Mouse (Mus musculus): ENCODE data around the gene Dck. TPM values are rescaled to one million over a fixed set of nuclear protein-coding genes. Genes with fewer than 3 reads are reported as not detected.
A peak's percentile ranks its signal among the peaks of the same experiment; 100 is the strongest.

The Dck gene
- polyA plus RNA-seq, 1 experiment from 2014 or later, result 27.6 TPM

DNA sequence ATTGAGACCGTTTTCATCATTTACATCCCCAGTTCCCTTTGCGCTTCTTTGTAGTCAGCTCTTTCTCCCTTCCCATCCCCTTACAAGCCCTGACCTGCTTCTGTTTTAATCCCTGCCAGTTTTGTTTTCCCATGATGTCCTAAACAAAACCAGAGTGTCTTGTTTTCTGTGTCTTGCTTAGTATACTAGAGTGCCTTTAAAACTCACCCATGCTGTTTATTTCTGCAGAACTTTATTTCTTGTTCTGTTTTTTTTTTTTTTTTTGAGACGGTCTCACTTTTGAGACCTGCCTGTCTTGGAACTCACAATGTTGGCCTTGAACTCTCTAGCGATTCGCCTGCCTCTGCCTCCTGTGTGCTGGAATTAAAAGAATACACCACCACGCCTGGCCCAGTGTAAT lies 791 bp downstream of the Dck start:
- Histone ChIP-seq H3K27ac (peak overlapping the region; percentile 64), H3K4me3 (ENCODE audit: inconsistent target) (peak overlapping the region; percentile 71), H3K79me2 (ENCODE audit: inconsistent target) (peaks cover 49% of the 10 kb centered on the region), H3K36me3 (ENCODE audit: inconsistent target) (no peaks in the 10 kb centered on the region)
- WGBS (ENCODE audit: missing documents), result 0% methylated on average over 3 of the region's 6 CpGs

GRCm38 (mm10) chr5:88766121-88766520 lies 1.3 kb downstream of the Dck start:
- peak overlapping the region; percentile 71 for H3K4me3 ChIP-seq (ENCODE audit: inconsistent target)
- no peaks in the 10 kb centered on the region for H3K36me3 ChIP-seq (ENCODE audit: inconsistent target)
- peak overlapping the region; percentile 64 for H3K27ac ChIP-seq
- H3K79me2 ChIP-seq (ENCODE audit: inconsistent target), result peaks cover 54% of the 10 kb centered on the region
- WGBS (ENCODE audit: missing documents), result 19% methylated on average over 6 of the region's 6 CpGs

DNA sequence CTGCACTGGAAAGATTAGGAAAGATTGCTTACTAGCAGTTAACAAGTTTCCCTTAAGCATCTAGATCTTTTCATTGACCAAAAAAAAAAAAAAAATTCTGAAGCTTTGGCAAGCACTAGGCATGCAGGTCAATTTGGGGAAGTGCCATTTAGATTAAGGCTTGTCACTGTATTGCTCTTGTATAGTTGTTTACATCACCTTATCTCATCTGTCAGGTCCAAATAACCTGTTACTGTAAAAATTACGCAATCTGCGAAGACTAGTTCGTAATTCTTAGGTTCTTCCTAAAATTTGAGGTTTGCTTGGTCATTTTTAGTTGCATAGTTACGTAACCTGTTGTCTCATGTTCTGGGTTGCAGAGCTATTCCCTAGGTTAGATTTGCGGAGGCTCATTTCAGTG lies 2.1 kb downstream of the Dck start:
- peak overlapping the region; percentile 64 for H3K27ac ChIP-seq
- peak overlapping the region; percentile 71 for H3K4me3 ChIP-seq (ENCODE audit: inconsistent target)
- H3K79me2 ChIP-seq (ENCODE audit: inconsistent target), result peaks cover 59% of the 10 kb centered on the region
- no peaks in the 10 kb centered on the region for H3K36me3 ChIP-seq (ENCODE audit: inconsistent target)
- 9% methylated on average over 5 of the region's 5 CpGs for WGBS (ENCODE audit: missing documents)

DNA sequence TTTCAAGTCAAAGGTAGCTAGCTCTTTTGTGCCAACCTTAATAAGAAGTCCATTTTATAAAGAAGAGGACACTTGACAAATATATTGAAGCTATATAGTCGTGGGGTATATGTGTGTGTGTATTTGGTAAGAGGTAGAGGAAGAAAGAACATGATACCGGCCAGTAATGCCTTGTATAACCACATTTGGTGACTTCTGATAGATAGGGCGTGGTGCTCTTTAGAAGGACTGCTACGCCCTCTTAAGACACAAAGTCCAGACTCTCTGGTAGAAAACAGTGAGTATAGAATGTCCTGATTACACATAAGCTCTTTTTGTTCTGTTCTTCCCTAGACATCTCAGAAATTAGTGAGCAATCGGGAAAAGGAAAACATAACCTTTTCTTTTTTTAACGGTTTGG lies 3.4 kb downstream of the Dck start:
- Histone ChIP-seq H3K36me3 (ENCODE audit: inconsistent target) (peaks cover 11% of the 10 kb centered on the region), H3K79me2 (ENCODE audit: inconsistent target) (peaks cover 59% of the 10 kb centered on the region), H3K27ac (peak overlapping the region; percentile 64), H3K4me3 (ENCODE audit: inconsistent target) (no peak overlapping the region; the same call in 1 of the 2 replicates)
- WGBS (ENCODE audit: missing documents), result 81% methylated on average over 6 of the region's 6 CpGs

- peaks cover 68% of the 10 kb centered on the region for H3K36me3 ChIP-seq (ENCODE audit: inconsistent target)
- 97% methylated on average over 7 of the region's 7 CpGs for WGBS (ENCODE audit: missing documents)
Measured at GRCm38 (mm10) chr5:88782072-88782765, 17.4 kb downstream of the Dck start.

DNA sequence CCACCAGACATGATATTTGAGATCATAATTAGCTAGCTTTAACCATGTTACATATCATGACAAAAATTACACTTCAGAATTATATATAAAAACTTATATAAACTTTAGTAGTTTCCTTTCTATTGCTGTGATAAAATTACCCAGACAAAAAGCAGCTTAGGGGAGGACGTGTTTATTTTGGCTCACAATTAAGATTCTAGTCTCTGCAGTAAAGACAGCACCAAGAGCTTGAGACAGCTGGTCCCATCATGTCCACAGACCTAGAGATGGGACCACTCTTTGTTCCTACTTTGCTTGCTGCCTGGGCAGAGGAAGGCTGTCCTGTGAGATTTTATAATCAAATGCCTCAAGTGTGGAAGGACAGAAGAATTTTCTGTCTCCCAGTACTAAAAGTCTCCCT lies 20.3 kb downstream of the Dck start:
- peaks cover 48% of the 10 kb centered on the region for H3K36me3 ChIP-seq (ENCODE audit: inconsistent target)
- H3K4me3 ChIP-seq (ENCODE audit: inconsistent target), result no peak overlapping the region
- 100% methylated on average over 1 of the region's 1 CpGs for WGBS (ENCODE audit: missing documents)
- no peak overlapping the region for H3K27ac ChIP-seq
- H3K79me2 ChIP-seq (ENCODE audit: inconsistent target), result no peaks in the 10 kb centered on the region

More at GRCm38 (mm10) chr5:88782072-88782765, 17.4 kb downstream of the Dck start:
- no peaks in the 10 kb centered on the region for H3K79me2 ChIP-seq (ENCODE audit: inconsistent target)
- no peak overlapping the region for H3K4me3 ChIP-seq (ENCODE audit: inconsistent target)
- no peak overlapping the region for H3K27ac ChIP-seq

GRCm38 (mm10) chr5:88790675-88791074 lies 25.9 kb downstream of the Dck start:
- Histone ChIP-seq H3K4me3 (ENCODE audit: inconsistent target) (no peak overlapping the region), H3K79me2 (ENCODE audit: inconsistent target) (no peaks in the 10 kb centered on the region), H3K27ac (no peak overlapping the region), H3K36me3 (ENCODE audit: inconsistent target) (0 out of 2 replicates have a peak, but pooled peaks cover under 1% of the 10 kb centered on the region)
- WGBS (ENCODE audit: missing documents), result 46% methylated on average over 9 of the region's 9 CpGs

DNA sequence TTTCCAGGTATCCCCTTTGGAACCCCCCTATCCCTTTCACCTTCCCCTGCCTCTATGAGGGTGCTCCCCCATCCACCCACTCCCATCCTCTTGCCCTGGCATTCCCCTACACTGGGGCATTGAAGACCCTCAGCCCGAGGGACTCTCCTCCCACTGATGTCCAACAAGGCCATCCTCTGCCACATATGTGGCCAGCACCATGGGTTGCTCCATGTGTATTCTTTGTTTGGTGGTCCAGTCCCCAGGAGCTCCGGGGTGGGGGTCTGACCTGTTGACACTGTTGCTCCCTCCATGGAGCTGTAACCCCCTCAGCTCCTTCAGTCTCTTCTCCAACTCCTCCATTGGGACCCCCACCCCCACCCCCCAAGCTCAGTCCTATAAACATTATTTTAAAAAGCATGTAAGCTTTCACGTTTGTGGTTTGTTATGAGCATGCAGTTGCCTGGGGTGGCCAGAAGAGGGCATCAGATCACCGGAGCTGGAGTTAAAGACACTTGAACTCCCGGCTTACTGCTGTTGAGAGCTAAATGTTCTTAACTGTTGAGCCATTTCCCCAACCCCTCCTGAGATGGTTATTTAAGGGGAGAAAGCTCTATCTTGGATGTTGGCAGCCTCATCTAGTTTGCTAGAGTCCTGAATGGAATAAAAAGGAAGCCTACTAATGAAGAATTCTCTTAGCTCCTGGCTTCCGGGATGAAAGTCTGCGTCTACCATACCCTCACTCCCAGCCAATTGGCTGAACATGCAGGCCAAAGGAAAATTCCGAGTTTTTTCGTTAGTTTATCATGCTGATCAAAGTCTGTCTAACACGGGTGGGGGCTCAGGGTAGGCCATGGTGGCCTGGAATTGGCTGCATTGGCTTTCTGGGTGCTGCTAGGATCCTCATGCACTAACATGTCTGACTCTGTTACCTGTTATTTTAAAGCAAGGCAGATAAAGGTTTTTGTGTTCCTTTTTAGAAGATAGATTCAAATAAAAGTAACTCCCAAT lies 26.8 kb downstream of the Dck start:
- H3K4me3 ChIP-seq (ENCODE audit: inconsistent target), result no peak overlapping the region
- H3K27ac ChIP-seq, result no peak overlapping the region
- WGBS (ENCODE audit: missing documents), result 41% methylated on average over 10 of the region's 10 CpGs
- H3K79me2 ChIP-seq (ENCODE audit: inconsistent target), result no peaks in the 10 kb centered on the region
- no peaks in the 10 kb centered on the region for H3K36me3 ChIP-seq (ENCODE audit: inconsistent target)

DNA sequence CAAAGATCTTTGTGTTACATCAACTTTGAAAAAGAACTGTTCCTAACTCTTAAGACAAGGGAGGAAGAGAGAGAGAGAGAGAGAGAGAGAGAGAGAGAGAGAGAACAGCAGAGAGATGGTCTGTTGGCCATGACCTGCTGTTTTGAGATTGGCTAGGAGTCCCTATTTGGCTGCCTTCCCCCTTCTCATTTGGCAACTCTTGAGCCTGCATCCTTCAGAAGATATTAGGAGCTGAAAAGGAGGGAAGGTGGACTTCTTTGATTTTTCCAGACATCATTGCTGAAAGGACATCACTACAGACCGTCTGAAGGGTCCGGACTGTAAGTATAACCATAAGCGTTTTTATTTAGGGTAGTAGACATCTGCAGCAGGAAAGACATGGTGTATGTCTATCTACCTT lies 28.9 kb downstream of the Dck start:
- H3K27ac ChIP-seq, result no peak overlapping the region
- 94% methylated on average over 3 of the region's 3 CpGs for WGBS (ENCODE audit: missing documents)
- no peaks in the 10 kb centered on the region for H3K36me3 ChIP-seq (ENCODE audit: inconsistent target)
- no peaks in the 10 kb centered on the region for H3K79me2 ChIP-seq (ENCODE audit: inconsistent target)
- no peak overlapping the region for H3K4me3 ChIP-seq (ENCODE audit: inconsistent target)

DNA sequence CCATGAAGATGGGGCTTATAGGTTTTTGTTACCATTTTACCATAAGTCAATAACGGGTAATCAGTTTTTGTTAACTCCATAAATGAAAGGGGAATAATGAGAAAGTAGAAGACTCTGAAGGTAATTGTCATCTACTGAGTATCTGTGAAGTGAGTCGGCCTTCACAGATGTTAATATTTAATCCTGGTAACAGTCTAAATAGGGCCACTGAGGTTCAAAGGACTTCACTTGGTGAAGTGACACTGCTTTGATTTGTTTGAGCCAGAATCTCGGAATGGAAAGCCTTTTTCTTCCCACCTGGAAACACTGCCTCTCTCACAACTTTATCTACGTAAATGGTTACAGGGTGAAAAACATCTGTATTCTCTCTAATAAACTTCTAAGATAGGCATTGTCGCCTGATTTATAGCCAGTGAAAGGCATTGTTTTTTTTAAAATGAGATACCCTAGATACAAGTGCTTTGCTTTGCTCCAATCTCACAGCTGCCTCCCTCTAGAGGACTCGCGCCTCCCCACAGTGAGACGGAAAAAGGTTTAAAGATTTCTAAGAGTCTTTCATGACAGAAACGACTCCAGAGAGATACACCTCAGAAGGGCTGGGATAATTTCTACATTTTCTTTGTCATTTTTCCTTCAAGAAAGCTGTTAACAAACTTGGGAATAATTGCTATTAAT lies 31.3 kb downstream of the Dck start:
- H3K27ac ChIP-seq, result no peak overlapping the region
- WGBS (ENCODE audit: missing documents), result 81% methylated on average over 9 of the region's 9 CpGs
- no peaks in the 10 kb centered on the region for H3K36me3 ChIP-seq (ENCODE audit: inconsistent target)
- H3K79me2 ChIP-seq (ENCODE audit: inconsistent target), result no peaks in the 10 kb centered on the region
- H3K4me3 ChIP-seq (ENCODE audit: inconsistent target), result no peak overlapping the region

- 85% methylated on average over 11 of the region's 11 CpGs for WGBS (ENCODE audit: missing documents)
- Histone ChIP-seq H3K27ac (no peak overlapping the region), H3K79me2 (ENCODE audit: inconsistent target) (no peaks in the 10 kb centered on the region)
Measured at GRCm38 (mm10) chr5:88796588-88796987, 31.8 kb downstream of the Dck start.

DNA sequence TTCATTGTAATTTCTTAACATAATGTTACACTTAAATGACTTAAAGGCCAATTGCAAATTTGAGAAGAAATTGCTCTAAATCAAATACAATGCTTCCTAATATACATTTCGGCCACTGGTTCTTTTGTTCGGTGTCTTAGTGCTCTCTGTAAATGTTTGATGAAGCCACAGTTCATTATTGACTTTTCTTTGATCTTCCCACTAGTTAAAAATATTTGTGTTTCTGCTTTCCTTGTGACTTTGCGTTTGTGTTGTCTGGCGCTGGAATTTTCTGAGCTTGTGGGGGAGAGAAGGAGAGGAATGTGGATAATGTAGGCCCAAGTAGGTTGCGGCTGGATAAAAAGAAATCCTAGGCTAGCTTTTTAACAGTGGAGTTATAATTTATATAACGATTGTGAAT lies 32.3 kb downstream of the Dck start:
- no peak overlapping the region for H3K4me3 ChIP-seq (ENCODE audit: inconsistent target)
- no peaks in the 10 kb centered on the region for H3K36me3 ChIP-seq (ENCODE audit: inconsistent target)
- H3K79me2 ChIP-seq (ENCODE audit: inconsistent target), result no peaks in the 10 kb centered on the region
- H3K27ac ChIP-seq, result no peak overlapping the region
- WGBS (ENCODE audit: missing documents), result 91% methylated on average over 6 of the region's 6 CpGs

More at GRCm38 (mm10) chr5:88796588-88796987, 31.8 kb downstream of the Dck start:
- Histone ChIP-seq H3K4me3 (ENCODE audit: inconsistent target) (no peak overlapping the region), H3K36me3 (ENCODE audit: inconsistent target) (no peaks in the 10 kb centered on the region)

DNA sequence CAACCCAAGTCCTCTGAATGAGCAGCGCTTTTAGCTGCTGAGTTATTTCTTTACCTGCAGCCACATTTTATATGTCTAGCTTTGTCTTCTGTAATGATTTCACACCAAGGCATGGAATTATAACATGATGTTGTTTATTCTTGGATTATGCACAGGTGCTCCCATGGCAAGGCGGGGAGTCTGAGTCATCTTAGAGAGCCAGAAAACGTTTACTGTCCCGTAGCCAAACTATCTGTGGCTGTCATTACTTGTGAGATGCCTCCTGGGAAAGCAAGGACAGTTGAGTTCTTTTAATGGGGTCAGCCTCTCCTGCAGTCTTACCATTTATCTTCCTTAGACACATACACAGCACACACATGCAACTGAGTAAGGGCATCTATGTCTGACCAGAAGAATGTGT lies 40.8 kb downstream of the Dck start:
- WGBS (ENCODE audit: missing documents), result 87% methylated on average over 4 of the region's 4 CpGs
- Histone ChIP-seq H3K4me3 (ENCODE audit: inconsistent target) (no peak overlapping the region), H3K27ac (no peak overlapping the region), H3K79me2 (ENCODE audit: inconsistent target) (no peaks in the 10 kb centered on the region), H3K36me3 (ENCODE audit: inconsistent target) (no peaks in the 10 kb centered on the region)

- H3K79me2 ChIP-seq (ENCODE audit: inconsistent target), result no peaks in the 10 kb centered on the region
- no peaks in the 10 kb centered on the region for H3K36me3 ChIP-seq (ENCODE audit: inconsistent target)
- whole genome bisulfite sequencing (ENCODE audit: missing documents), result 33% methylated on average over 5 of the region's 5 CpGs
- no peak overlapping the region for H3K27ac ChIP-seq
- H3K4me3 ChIP-seq (ENCODE audit: inconsistent target), result no peak overlapping the region
Measured at GRCm38 (mm10) chr5:88806278-88806677, 41.5 kb downstream of the Dck start.
